In the genomic region with DNA sequence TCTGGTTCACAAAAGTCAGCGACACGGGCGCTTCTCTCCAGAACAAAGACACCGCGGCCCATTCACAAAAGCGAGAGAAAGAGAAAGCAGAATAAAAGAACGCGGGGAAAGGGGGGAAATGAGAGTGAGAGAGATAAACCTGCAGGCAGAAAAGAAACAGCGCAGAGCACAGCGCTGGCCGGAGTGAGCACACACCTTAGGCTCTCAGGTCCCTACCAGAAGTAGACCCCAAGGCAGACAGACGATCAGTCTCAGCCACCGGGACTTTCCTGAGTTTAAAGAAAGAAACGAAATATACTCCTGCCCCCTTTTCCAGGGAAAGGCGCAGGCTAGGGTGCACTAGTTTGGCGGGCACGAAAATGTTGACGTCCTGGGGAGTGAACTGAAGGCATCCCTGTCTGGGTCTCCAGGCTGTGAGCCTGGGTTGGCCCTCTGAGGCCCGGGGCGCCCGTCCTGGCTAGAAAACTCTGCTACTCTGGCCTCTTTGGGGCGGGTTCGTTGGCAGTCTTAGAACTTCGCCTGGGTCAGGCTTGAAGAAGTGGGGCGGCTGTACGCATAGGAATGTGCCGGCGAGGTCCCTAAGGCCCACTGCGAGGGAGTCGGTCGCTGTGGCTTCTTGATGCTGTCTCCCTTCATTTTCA, we compare ENCODE assay signal across 9 mouse cellular contexts. TPM values are rescaled to one million over a fixed set of nuclear protein-coding genes. Genes with fewer than 3 reads are reported as not detected.
DNase-seq lines count a peak whose midpoint lies in the region; ATAC-seq and TF ChIP-seq lines count a peak whose summit lies in the region.
"Had no signal": no experiment of that assay in that cellular context is flagged by ENCODE, and none has a peak within 500 bp of the region (broad histone marks: within the 10 kb centered on the region; RNA-seq: fewer than 3 reads in every experiment).

No protein-coding gene starts in this region.

- under 1% methylated on average over 31 of the region's 31 CpGs for WGBS in forebrain, embryonic 10.5 days
- under 1% methylated on average over 31 of the region's 31 CpGs for WGBS in hindbrain, embryonic 13.5 days
- WGBS in lung, postnatal 0 days = 2% methylated on average over 31 of the region's 31 CpGs

- H3K4me2 ChIP-seq in hindbrain, embryonic 13.5 days = peak overlapping the region; percentile 59; the same call in 1 of the 2 replicates
- H3K4me2 ChIP-seq in lung, postnatal 0 days (replicated peaks; ENCODE audit: low read depth, low read length) = peak overlapping the region; percentile 83

- peak overlapping the region; percentile 91 for H3K4me3 ChIP-seq in forebrain, embryonic 10.5 days
- peak overlapping the region; percentile 14 for H3K4me3 ChIP-seq in hindbrain, embryonic 13.5 days
- peak overlapping the region; percentile 25 for H3K4me3 ChIP-seq in lung, postnatal 0 days (ENCODE audit: low read depth, low read length)

- no peak for TF ChIP-seq EP300 in lung, postnatal 0 days (IDR thresholded peaks at IDR 0.05)

- peak; percentile 31 to 51 for DNase-seq in layer of hippocampus, postnatal 10 days (ENCODE audit: low spot score in 2 of 2)
- DNase-seq in layer of hippocampus, adult 8-10 months (ENCODE audit: low spot score in 2 of 2) = no peak
- DNase-seq in R1 (ENCODE audit: low read depth, low spot score) = peak; percentile 40
- DNase-seq in forebrain, embryonic 10.5 days (ENCODE audit: extremely low spot score, low spot score) = peak; percentile 69
- no peak for DNase-seq in lung, postnatal 0 days (ENCODE audit: low spot score)
- no peak for DNase-seq in MN1 (ENCODE audit: low spot score)
- no peak for DNase-seq in c-Kit-positive CD71-positive TER-119-positive erythroid progenitor cells, embryonic 14.5 days (ENCODE audit: low spot score)

- no peak for ATAC-seq in hindbrain, embryonic 13.5 days (ENCODE audit: low FRiP score)
- no peak for ATAC-seq in lung, postnatal 0 days

- H3K9me3 ChIP-seq in forebrain, embryonic 10.5 days = no peaks in the 10 kb centered on the region
- no peaks in the 10 kb centered on the region for H3K9me3 ChIP-seq in hindbrain, embryonic 13.5 days
- H3K9me3 ChIP-seq in lung, postnatal 0 days (ENCODE audit: low read length) = no peaks in the 10 kb centered on the region

- peaks cover 93% of the 10 kb centered on the region for H3K4me1 ChIP-seq in forebrain, embryonic 10.5 days
- H3K4me1 ChIP-seq in hindbrain, embryonic 13.5 days (replicated peaks) = peaks cover 38% of the 10 kb centered on the region
- H3K4me1 ChIP-seq in lung, postnatal 0 days (ENCODE audit: insufficient read depth, low read depth, low read length) = peaks cover 18% of the 10 kb centered on the region

- TF ChIP-seq CTCF in lung, postnatal 0 days (IDR thresholded peaks at IDR 0.05) = no peak

- 0 out of 2 replicates have a peak overlapping the region, but pooled peaks have one; percentile 5 for H3K9ac ChIP-seq in hindbrain, embryonic 13.5 days
- H3K9ac ChIP-seq in lung, postnatal 0 days (replicated peaks; ENCODE audit: low read depth) = no peak overlapping the region

- H3K27ac ChIP-seq in forebrain, embryonic 10.5 days = peak overlapping the region; percentile 99
- H3K27ac ChIP-seq in hindbrain, embryonic 13.5 days = no peak overlapping the region
- H3K27ac ChIP-seq in lung, postnatal 0 days (ENCODE audit: low read length) = no peak overlapping the region

- peaks cover 96% of the 10 kb centered on the region for H3K27me3 ChIP-seq in forebrain, embryonic 10.5 days (ENCODE audit: poor library complexity, severe bottlenecking)
- peaks cover 98% of the 10 kb centered on the region for H3K27me3 ChIP-seq in hindbrain, embryonic 13.5 days
- peaks cover 77% of the 10 kb centered on the region for H3K27me3 ChIP-seq in lung, postnatal 0 days (replicated peaks; ENCODE audit: insufficient read depth, low read length)

- H3K36me3 ChIP-seq in forebrain, embryonic 10.5 days (replicated peaks) = peaks cover 20% of the 10 kb centered on the region
- H3K36me3 ChIP-seq in hindbrain, embryonic 13.5 days = no peaks in the 10 kb centered on the region
- 0 out of 2 replicates have a peak, but pooled peaks cover 3% of the 10 kb centered on the region for H3K36me3 ChIP-seq in lung, postnatal 0 days (ENCODE audit: insufficient read depth, low read length)

RNA-seq across cellular contexts. Expression of gene Otx1, which starts 0.8 kb away (rescaled TPM):
- total RNA-seq in layer of hippocampus, postnatal 10 days (2021) = 1 to 10 TPM; 4.8 to 5.3 TPM
- total RNA-seq in layer of hippocampus, adult 8-10 months (2022) = 1 to 10 TPM; 2.7 to 5.5 (median 3.5) TPM
- 39.2 and 46.1 TPM in 2 replicates for polyA plus RNA-seq in forebrain, embryonic 10.5 days (2016; fragmentation: Nextera tagmentation; extraction: Ambion mirVana)
- 1.6 and 2.1 TPM in 2 replicates for polyA plus RNA-seq in hindbrain, embryonic 13.5 days (2015; fragmentation: Nextera tagmentation; extraction: Ambion mirVana)
- 0.20 and 0.21 TPM in 2 replicates for polyA plus RNA-seq in lung, postnatal 0 days (2015; fragmentation: Nextera tagmentation; extraction: Ambion mirVana)
- total RNA-seq: hematopoietic stem cell, adult 5-6 weeks had no signal

Comparison
In these comparisons a context has a peak if more than half of its experiments do, and no peak if none do; other contexts are left out.
1. DNase-seq: peak in layer of hippocampus, postnatal 10 days (2 of 2), R1 (single experiment) and forebrain, embryonic 10.5 days (single experiment); none in layer of hippocampus, adult 8-10 months (0 of 2), lung, postnatal 0 days (single experiment), MN1 (single experiment) and c-Kit-positive CD71-positive TER-119-positive erythroid progenitor cells, embryonic 14.5 days (single experiment).
2. H3K4me3 ChIP-seq: peak in every context shown above with its lines; median percentile 91 in forebrain, embryonic 10.5 days; 25 in lung, postnatal 0 days; 14 in hindbrain, embryonic 13.5 days.
3. RNA of gene Otx1, which starts 0.8 kb away (polyA plus RNA-seq): 39.2 to 46.1 TPM in forebrain, embryonic 10.5 days; 1.6 to 2.1 TPM in hindbrain, embryonic 13.5 days and 0.20 to 0.21 TPM in lung, postnatal 0 days; every median in the first group is over 10 times any median in the second.